Mouse (Mus musculus): ENCODE data around the gene Dnah2.

DNA sequence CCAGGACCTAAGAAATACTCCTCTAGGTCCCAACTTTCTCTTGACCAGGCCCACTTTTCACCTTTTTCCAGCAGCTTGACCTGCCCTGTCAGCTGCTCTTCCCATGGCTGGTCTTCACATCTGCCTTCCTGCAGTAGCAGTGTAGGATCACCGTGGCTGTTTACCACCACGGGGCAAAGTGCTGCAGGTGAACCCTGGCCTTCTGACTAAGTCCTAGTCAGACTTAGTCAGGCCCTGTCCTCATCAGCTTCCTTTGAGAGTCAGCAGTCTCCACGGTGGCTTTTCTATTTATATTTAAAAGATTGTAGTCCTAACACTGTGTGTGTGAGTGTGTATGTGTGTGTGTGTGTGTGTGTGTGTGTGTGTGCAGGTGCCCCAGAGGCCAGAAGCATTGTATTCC is 171.1 kb downstream of the Dnah2 start:
- TF ChIP-seq CTCF (IDR thresholded peaks at IDR 0.05; ENCODE audit: low read depth, low read length) (no peak), POLR2A (IDR thresholded peaks at IDR 0.05; ENCODE audit: insufficient read depth, low read length) (no peak), EP300 (IDR thresholded peaks at IDR 0.05; ENCODE audit: insufficient read depth, low read depth, low read length) (no peak)

Data from ES-Bruce4 (cell line).